Mouse (Mus musculus) stomach, embryonic 14.5 days (tissue): Measurements from ENCODE around the gene Gmpr2. TPM values are rescaled to one million over a fixed set of nuclear protein-coding genes. Genes with fewer than 3 reads are reported as not detected.

ENCODE experiments used
- ATAC-seq: fragments of 200-750 bp; cut with Nextera tagmentation; 2 replicates; pipeline ENCODE4 v1.8.0; 2017; ENCODE audit warnings: low read depth, moderate TSS enrichment; ENCODE audit not compliant: insufficient number of reproducible peaks, insufficient read depth, low FRiP score
- H3K27ac ChIP-seq: fragments of 300-500 bp; sonication (generic); 2 replicates; pipeline ENCODE4 v1.5.1; 2014; ENCODE audit warnings: mild to moderate bottlenecking, low read length, moderate library complexity, mixed read lengths
- H3K27me3 ChIP-seq: fragments of 300-500 bp; sonication (generic); 2 replicates; pipeline ENCODE4 v1.6.1; 2014; ENCODE audit warnings: low read length, control low read depth, mixed read lengths; ENCODE audit not compliant: control insufficient read depth, insufficient read depth
- H3K36me3 ChIP-seq: fragments of 300-500 bp; sonication (generic); 2 replicates; pipeline ENCODE4 v1.6.1; 2014; ENCODE audit warnings: mild to moderate bottlenecking, control low read depth, low read length, moderate library complexity, mixed read lengths; ENCODE audit not compliant: control insufficient read depth, insufficient read depth
- H3K4me1 ChIP-seq: fragments of 300-500 bp; sonication (generic); 2 replicates; pipeline ENCODE4 v1.6.1; 2014; ENCODE audit warnings: low read length, control low read depth, mixed read lengths; ENCODE audit not compliant: control insufficient read depth, insufficient read depth
- H3K4me2 ChIP-seq: fragments of 300-500 bp; sonication (generic); replicated peaks from 2 replicates; pipeline ENCODE4 v1.6.1; 2014; ENCODE audit warnings: low read depth, low read length, control low read depth
- H3K4me3 ChIP-seq: fragments of 300-500 bp; sonication (generic); 2 replicates; pipeline ENCODE4 v1.5.1; 2014; ENCODE audit warnings: low read depth, low read length, control low read depth
- H3K9ac ChIP-seq: fragments of 300-500 bp; sonication (generic); replicated peaks from 2 replicates; pipeline ENCODE4 v1.6.1; 2014; ENCODE audit warnings: low read depth, mild to moderate bottlenecking, control low read depth, low read length, moderate library complexity, mixed read lengths
- H3K9me3 ChIP-seq: fragments of 300-500 bp; sonication (generic); 2 replicates; pipeline ENCODE4 v1.6.1; 2016; ENCODE audit warnings: low read depth, low read length, control low read depth; ENCODE audit not compliant: control insufficient read depth
- WGBS: fragments of 180-500 bp; shearing (Covaris S2); extraction: QIAGEN DNeasy Blood & Tissue Kit; methylation state at CpG from one replicate; pipeline ENCODE4 v1.1.7; 2014; 5-methylcytosine and 5-hydroxymethylcytosine counted together
- polyA plus RNA-seq: library from polyadenylated mRNA; unstranded; fragments of >200 nt; fragmentation: Nextera tagmentation; extraction: Ambion mirVana; gene quantifications from 2 replicates; pipeline ENCODE4 v1.2.1, GENCODE M21; 2014

Gene Gmpr2
- polyA plus RNA-seq, 1 experiment from 2014 or later: 63.6 TPM

- H3K9ac ChIP-seq: 0 out of 2 replicates have a peak within 1 kb of the TSS, but pooled peaks have one; percentile 10
- ATAC-seq: no peak
Observed at GRCm38 (mm10) chr14:55713729-55714122, 42.0 kb downstream of the Gmpr2 start, which contains the start of gene Tgm1. Tgm1 (minus strand) TSS chr14:55713926.

GRCm38 (mm10) chr14:55714893-55715292 is 43.2 kb downstream of the Gmpr2 start:
- WGBS: 27% methylated on average over 6 of the region's 6 CpGs
- no peaks in the 10 kb centered on the region for H3K27me3 ChIP-seq
- ATAC-seq: peak; percentile 73
- H3K36me3 ChIP-seq: peaks cover 16% of the 10 kb centered on the region
- H3K4me1 ChIP-seq: no peaks in the 10 kb centered on the region; the same call in 1 of the 2 replicates
- no peaks in the 10 kb centered on the region for H3K9me3 ChIP-seq
- H3K4me2 ChIP-seq: no peak overlapping the region
- H3K4me3 ChIP-seq: no peak overlapping the region
- H3K9ac ChIP-seq: no peak overlapping the region
- no peak overlapping the region for H3K27ac ChIP-seq

More at GRCm38 (mm10) chr14:55713729-55714122, 42.0 kb downstream of the Gmpr2 start, which contains the start of gene Tgm1:
- no peaks in the 10 kb centered on the region for H3K9me3 ChIP-seq
- H3K4me2 ChIP-seq: peak within 1 kb of the TSS; percentile 41
- peaks cover 16% of the 10 kb centered on the region for H3K36me3 ChIP-seq
- H3K4me3 ChIP-seq: peak within 1 kb of the TSS; percentile 18; the same call in 1 of the 2 replicates
- H3K27ac ChIP-seq: peak within 1 kb of the TSS; percentile 40; the same call in 1 of the 2 replicates
- WGBS: 26% methylated on average over 4 of the region's 4 CpGs
- H3K4me1 ChIP-seq: no peaks in the 10 kb centered on the region; the same call in 1 of the 2 replicates
- no peaks in the 10 kb centered on the region for H3K27me3 ChIP-seq

GRCm38 (mm10) chr14:55716271-55716670 is 44.5 kb downstream of the Gmpr2 start:
- no peak overlapping the region for H3K9ac ChIP-seq
- H3K4me2 ChIP-seq: no peak overlapping the region
- H3K4me3 ChIP-seq: no peak overlapping the region
- peak overlapping the region; percentile 28; the same call in 1 of the 2 replicates for H3K27ac ChIP-seq
- ATAC-seq: no peak
- peaks cover 16% of the 10 kb centered on the region for H3K36me3 ChIP-seq
- no peaks in the 10 kb centered on the region for H3K9me3 ChIP-seq
- no peaks in the 10 kb centered on the region; the same call in 1 of the 2 replicates for H3K4me1 ChIP-seq
- WGBS: 86% methylated on average over 6 of the region's 6 CpGs
- no peaks in the 10 kb centered on the region for H3K27me3 ChIP-seq

GRCm38 (mm10) chr14:55716884-55717283 is 45.1 kb downstream of the Gmpr2 start:
- Histone ChIP-seq H3K4me2 (no peak overlapping the region), H3K27me3 (no peaks in the 10 kb centered on the region), H3K27ac (no peak overlapping the region), H3K4me1 (no peaks in the 10 kb centered on the region; the same call in 1 of the 2 replicates), H3K4me3 (no peak overlapping the region), H3K36me3 (peaks cover 16% of the 10 kb centered on the region), H3K9ac (no peak overlapping the region), H3K9me3 (no peaks in the 10 kb centered on the region)
- ATAC-seq: no peak
- 79% methylated on average over 8 of the region's 8 CpGs for WGBS

- 83% methylated on average over 6 of the region's 6 CpGs for WGBS
- ATAC-seq: no peak
- Histone ChIP-seq H3K9me3 (no peaks in the 10 kb centered on the region), H3K4me3 (no peak overlapping the region), H3K4me2 (no peak overlapping the region), H3K27me3 (no peaks in the 10 kb centered on the region), H3K36me3 (peaks cover 16% of the 10 kb centered on the region), H3K27ac (no peak overlapping the region), H3K9ac (no peak overlapping the region), H3K4me1 (no peaks in the 10 kb centered on the region)
Observed at GRCm38 (mm10) chr14:55719737-55720136, 48.0 kb downstream of the Gmpr2 start.

- ATAC-seq: no peak
- Histone ChIP-seq H3K27me3 (no peaks in the 10 kb centered on the region), H3K4me2 (no peak overlapping the region), H3K36me3 (peaks cover 16% of the 10 kb centered on the region), H3K4me3 (no peak overlapping the region), H3K9me3 (no peaks in the 10 kb centered on the region), H3K27ac (no peak overlapping the region), H3K9ac (no peak overlapping the region), H3K4me1 (no peaks in the 10 kb centered on the region)
- 92% methylated on average over 12 of the region's 12 CpGs for WGBS
Observed at GRCm38 (mm10) chr14:55720666-55721065, 48.9 kb downstream of the Gmpr2 start.

- H3K4me2 ChIP-seq: peak overlapping the region; percentile 63
- H3K9ac ChIP-seq: no peak overlapping the region
- peaks cover 16% of the 10 kb centered on the region for H3K36me3 ChIP-seq
- no peak overlapping the region for H3K27ac ChIP-seq
- no peaks in the 10 kb centered on the region for H3K4me1 ChIP-seq
- H3K9me3 ChIP-seq: no peaks in the 10 kb centered on the region
- ATAC-seq: no peak
- no peaks in the 10 kb centered on the region for H3K27me3 ChIP-seq
- WGBS: 75% methylated on average over 6 of the region's 6 CpGs
- peak overlapping the region; percentile 79 for H3K4me3 ChIP-seq
Observed at GRCm38 (mm10) chr14:55721076-55721475, 49.3 kb downstream of the Gmpr2 start.

GRCm38 (mm10) chr14:55721700-55722437 is 50.1 kb downstream of the Gmpr2 start, which contains the start of gene Rabggta:
Rabggta (minus strand) TSS chr14:55722263.
- WGBS: under 1% methylated on average over 50 of the region's 50 CpGs
- ATAC-seq: peak; percentile 96
- peak within 1 kb of the TSS; percentile 84; the same call in 1 of the 2 replicates for H3K27ac ChIP-seq

More at GRCm38 (mm10) chr14:55721700-55722437, 50.1 kb downstream of the Gmpr2 start, which contains the start of gene Rabggta:
- no peaks in the 10 kb centered on the region for H3K27me3 ChIP-seq
- peak within 1 kb of the TSS; percentile 63 for H3K4me2 ChIP-seq
- no peaks in the 10 kb centered on the region for H3K9me3 ChIP-seq
- peaks cover 11% of the 10 kb centered on the region for H3K36me3 ChIP-seq
- peak within 1 kb of the TSS; percentile 60 for H3K9ac ChIP-seq
- H3K4me3 ChIP-seq: peak within 1 kb of the TSS; percentile 79
- no peaks in the 10 kb centered on the region for H3K4me1 ChIP-seq
